ENCODE assay signal across 8 mouse cellular contexts in the genomic region with DNA sequence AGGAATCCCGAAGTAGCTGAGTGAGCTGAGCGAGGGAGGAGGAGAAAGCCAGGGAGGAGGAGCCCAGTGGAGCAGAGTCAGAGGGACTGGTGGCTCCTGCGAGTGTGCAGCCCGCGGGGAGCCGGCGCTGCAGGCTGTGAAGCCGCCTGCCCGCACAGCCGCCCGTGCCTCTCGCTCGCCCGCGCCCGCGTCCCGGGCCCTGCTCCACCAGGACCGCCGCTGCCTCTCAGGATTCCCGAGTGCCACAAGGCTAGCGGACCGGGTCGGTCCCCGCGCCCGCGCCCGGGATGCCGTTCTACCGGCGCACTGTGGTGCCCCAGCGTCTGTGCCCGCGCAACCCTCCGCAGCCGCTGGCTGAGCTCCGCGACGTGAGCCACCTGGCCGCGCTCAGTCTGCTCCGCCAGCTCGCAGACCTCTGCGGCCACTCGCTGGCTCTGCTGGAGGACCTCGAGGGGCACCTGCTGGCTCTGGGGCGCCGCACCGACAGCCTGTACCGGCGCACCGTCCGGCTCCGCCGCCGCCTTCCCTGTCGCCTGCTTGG. TPM values are rescaled to one million over a fixed set of nuclear protein-coding genes. Genes with fewer than 3 reads are reported as not detected.
DNase-seq lines count a peak whose midpoint lies in the region; ATAC-seq and TF ChIP-seq lines count a peak whose summit lies in the region.

A gene (plus strand): TSS at position 105 of the 541 bp plus-strand sequence.

- H3K27ac ChIP-seq in forebrain, embryonic 11.5 days (ENCODE audit: low read depth, low read length) = no peak within 1 kb of the TSS
- no peak within 1 kb of the TSS for H3K27ac ChIP-seq in liver, postnatal 0 days (ENCODE audit: low read depth)
- H3K27ac ChIP-seq in neural tube, embryonic 14.5 days (ENCODE audit: low read depth, low read length) = no peak within 1 kb of the TSS

- DNase-seq in urinary bladder, adult 18-20 months (ENCODE audit: low spot score in 2 of 2) = peak; percentile 17 to 27
- DNase-seq in urinary bladder, postnatal 10 days (ENCODE audit: low spot score) = no peak
- peak; percentile 75 for DNase-seq in forebrain, embryonic 11.5 days (ENCODE audit: low spot score)
- DNase-seq in heart, postnatal 10 days = peak; percentile 37 to 40
- peak; percentile 67 to 74 for DNase-seq in kidney, postnatal 36 days
- DNase-seq in liver, postnatal 0 days = peak; percentile 14
- DNase-seq in thymus, postnatal 4 days = peak; percentile 36

- 15% methylated on average over 50 of the region's 58 CpGs for WGBS in forebrain, embryonic 11.5 days
- WGBS in liver, postnatal 0 days (ENCODE audit: insufficient replicate concordance) = 12% methylated on average over 31 of the region's 58 CpGs
- WGBS in neural tube, embryonic 14.5 days = 10% methylated on average over 42 of the region's 58 CpGs

- H3K4me2 ChIP-seq in forebrain, embryonic 11.5 days (ENCODE audit: low read depth, low read length, severe bottlenecking) = peak within 1 kb of the TSS; percentile 63
- peak within 1 kb of the TSS; percentile 69 for H3K4me2 ChIP-seq in liver, postnatal 0 days (ENCODE audit: low read depth, low read length)
- peak within 1 kb of the TSS; percentile 57 for H3K4me2 ChIP-seq in neural tube, embryonic 14.5 days (ENCODE audit: low read depth, low read length)

- peak within 1 kb of the TSS; percentile 43 for H3K4me3 ChIP-seq in forebrain, embryonic 11.5 days (ENCODE audit: low read depth, low read length)
- peak within 1 kb of the TSS; percentile 37 for H3K4me3 ChIP-seq in liver, postnatal 0 days (ENCODE audit: low read depth, low read length)
- peak within 1 kb of the TSS; percentile 43 for H3K4me3 ChIP-seq in neural tube, embryonic 14.5 days (ENCODE audit: low read depth, low read length)

- H3K9ac ChIP-seq in forebrain, embryonic 11.5 days (ENCODE audit: low read length) = peak within 1 kb of the TSS; percentile 54
- 0 out of 2 replicates have a peak within 1 kb of the TSS, but pooled peaks have one; percentile 30 for H3K9ac ChIP-seq in liver, postnatal 0 days (replicated peaks)
- H3K9ac ChIP-seq in neural tube, embryonic 14.5 days (replicated peaks; ENCODE audit: low read depth, low read length) = no peak within 1 kb of the TSS; the same call in 1 of the 2 replicates

- H3K36me3 ChIP-seq in forebrain, embryonic 11.5 days (ENCODE audit: control insufficient read depth, insufficient read depth, low read length) = no peaks in the 10 kb centered on the region
- no peaks in the 10 kb centered on the region for H3K36me3 ChIP-seq in liver, postnatal 0 days (replicated peaks; ENCODE audit: insufficient read depth, low read length)
- no peaks in the 10 kb centered on the region for H3K36me3 ChIP-seq in neural tube, embryonic 14.5 days (ENCODE audit: control insufficient read depth, insufficient read depth, low read length)

- intact Hi-C loops in heart, postnatal 10 days (cut with DNase I) = no loop called here

- H3K27me3 ChIP-seq in forebrain, embryonic 11.5 days (ENCODE audit: control insufficient read depth, insufficient read depth, low read length) = peaks cover 57% of the 10 kb centered on the region
- peaks cover 53% of the 10 kb centered on the region for H3K27me3 ChIP-seq in liver, postnatal 0 days (ENCODE audit: insufficient read depth, low read length)
- peaks cover 22% of the 10 kb centered on the region for H3K27me3 ChIP-seq in neural tube, embryonic 14.5 days (ENCODE audit: control insufficient read depth, insufficient read depth, low read length)

- ATAC-seq in forebrain, embryonic 11.5 days (replicated peaks; ENCODE audit: low FRiP score) = peak; percentile 85
- ATAC-seq in liver, postnatal 0 days = no peak
- peak; percentile 90 for ATAC-seq in neural tube, embryonic 14.5 days (ENCODE audit: low read depth)

- no peak for TF ChIP-seq CTCF in liver, postnatal 0 days (IDR thresholded peaks at IDR 0.05; ENCODE audit: low read depth)

- TF ChIP-seq EP300 in liver, postnatal 0 days (IDR thresholded peaks at IDR 0.05; ENCODE audit: low read depth) = no peak

- H3K4me1 ChIP-seq in forebrain, embryonic 11.5 days (replicated peaks; ENCODE audit: control insufficient read depth, insufficient read depth, low read length) = no peaks in the 10 kb centered on the region
- no peaks in the 10 kb centered on the region for H3K4me1 ChIP-seq in liver, postnatal 0 days (ENCODE audit: insufficient read depth)
- H3K4me1 ChIP-seq in neural tube, embryonic 14.5 days (ENCODE audit: control insufficient read depth, insufficient read depth, low read length) = no peaks in the 10 kb centered on the region

- H3K9me3 ChIP-seq in forebrain, embryonic 11.5 days (ENCODE audit: control insufficient read depth, low read length) = no peaks in the 10 kb centered on the region
- no peaks in the 10 kb centered on the region for H3K9me3 ChIP-seq in liver, postnatal 0 days (ENCODE audit: low read length)
- no peaks in the 10 kb centered on the region for H3K9me3 ChIP-seq in neural tube, embryonic 14.5 days (ENCODE audit: control insufficient read depth, low read length)

RNA-seq across cellular contexts. Expression of the gene that starts here (rescaled TPM):
- polyA plus RNA-seq in forebrain, embryonic 11.5 days (2014; fragmentation: Nextera tagmentation; extraction: Ambion mirVana) = 11.6 and 12.8 TPM in 2 replicates
- total RNA-seq in heart, postnatal 10 days (2021) = 1 to 10 TPM; 7.5 to 9.9 TPM
- polyA plus RNA-seq in liver, postnatal 0 days (2015; fragmentation: Nextera tagmentation; extraction: Ambion mirVana) = 1.1 and 1.3 TPM in 2 replicates
- polyA plus RNA-seq in neural tube, embryonic 14.5 days (2014; fragmentation: Nextera tagmentation; extraction: Ambion mirVana) = 4.5 and 5.4 TPM in 2 replicates
